Mouse (Mus musculus) embryonic facial prominence, embryonic 15.5 days (tissue): ENCODE results near the gene Neo1. TPM values are rescaled to one million over a fixed set of nuclear protein-coding genes. Genes with fewer than 3 reads are reported as not detected.

Experiments used
- ATAC-seq: fragments of 200-750 bp; cut with Nextera tagmentation; 2 replicates; pipeline ENCODE4 v1.8.0; 2017; ENCODE audit warnings: low read depth, moderate TSS enrichment; ENCODE audit not compliant: insufficient number of reproducible peaks, low FRiP score, low TSS enrichment
- H3K27ac ChIP-seq: fragments of 300-500 bp; sonication (generic); replicated peaks from 2 replicates; pipeline ENCODE4 v1.5.1; 2015; ENCODE audit warnings: mild to moderate bottlenecking, inconsistent platforms
- H3K27me3 ChIP-seq: fragments of 300-500 bp; sonication (generic); 2 replicates; pipeline ENCODE4 v1.6.1; 2015; ENCODE audit warnings: inconsistent platforms
- H3K36me3 ChIP-seq: fragments of 300-500 bp; sonication (generic); 2 replicates; pipeline ENCODE4 v1.6.1; 2015; ENCODE audit warnings: mild to moderate bottlenecking, inconsistent platforms
- H3K4me1 ChIP-seq: fragments of 300-500 bp; sonication (generic); 2 replicates; pipeline ENCODE4 v1.6.1; 2015; ENCODE audit warnings: inconsistent platforms
- H3K4me2 ChIP-seq: fragments of 300-500 bp; sonication (generic); replicated peaks from 2 replicates; pipeline ENCODE4 v1.6.1; 2015; ENCODE audit warnings: mild to moderate bottlenecking, inconsistent platforms
- H3K4me3 ChIP-seq: fragments of 300-500 bp; sonication (generic); replicated peaks from 2 replicates; pipeline ENCODE4 v1.5.1; 2015; ENCODE audit warnings: mild to moderate bottlenecking, inconsistent platforms
- H3K9ac ChIP-seq: fragments of 300-500 bp; sonication (generic); 2 replicates; pipeline ENCODE4 v1.6.1; 2015; ENCODE audit warnings: inconsistent platforms
- H3K9me3 ChIP-seq: fragments of 300-500 bp; sonication (generic); replicated peaks from 2 replicates; pipeline ENCODE4 v1.6.1; 2016; ENCODE audit warnings: inconsistent platforms
- WGBS: fragments of 180-500 bp; shearing (Covaris S2); methylation state at CpG from one replicate; pipeline ENCODE4 v1.1.7; 2015; 5-methylcytosine and 5-hydroxymethylcytosine counted together
- polyA plus RNA-seq: library from polyadenylated mRNA; unstranded; fragments of >200 nt; fragmentation: Nextera tagmentation; extraction: Ambion mirVana; gene quantifications from 2 replicates; pipeline ENCODE4 v1.2.1, GENCODE M21; 2015

Neo1 gene
- polyA plus RNA-seq, 1 experiment from 2014 or later: 38.7 TPM

GRCm38 (mm10) chr9:59056281-59056680 lies 20.0 kb upstream of the Neo1 start:
- H3K9me3 ChIP-seq: no peaks in the 10 kb centered on the region
- no peak overlapping the region for H3K27ac ChIP-seq
- H3K9ac ChIP-seq: no peak overlapping the region
- H3K4me2 ChIP-seq: no peak overlapping the region
- H3K4me1 ChIP-seq: no peaks in the 10 kb centered on the region
- WGBS: 78% methylated on average over 8 of the region's 8 CpGs
- H3K4me3 ChIP-seq: no peak overlapping the region
- no peak for ATAC-seq
- no peaks in the 10 kb centered on the region for H3K36me3 ChIP-seq
- H3K27me3 ChIP-seq: no peaks in the 10 kb centered on the region

- H3K27ac ChIP-seq: no peak overlapping the region
- no peaks in the 10 kb centered on the region for H3K27me3 ChIP-seq
- H3K9ac ChIP-seq: no peak overlapping the region
- H3K36me3 ChIP-seq: no peaks in the 10 kb centered on the region
- no peaks in the 10 kb centered on the region for H3K9me3 ChIP-seq
- H3K4me1 ChIP-seq: no peaks in the 10 kb centered on the region
- no peak for ATAC-seq
- H3K4me3 ChIP-seq: no peak overlapping the region
- no peak overlapping the region for H3K4me2 ChIP-seq
Measured at GRCm38 (mm10) chr9:59041805-59042204, 5.6 kb upstream of the Neo1 start.

GRCm38 (mm10) chr9:59036732-59037341 lies 596 bp upstream of the Neo1 start:
- H3K4me1 ChIP-seq: peaks cover 12% of the 10 kb centered on the region

GRCm38 (mm10) chr9:59035342-59036158 lies 691 bp downstream of the Neo1 start:
- no peak for ATAC-seq
- no peaks in the 10 kb centered on the region for H3K36me3 ChIP-seq
- H3K4me1 ChIP-seq: peaks cover 12% of the 10 kb centered on the region
- peak overlapping the region; percentile 100 for H3K27ac ChIP-seq
- peak overlapping the region; percentile 80 for H3K9ac ChIP-seq
- peak overlapping the region; percentile 97 for H3K4me3 ChIP-seq
- peak overlapping the region; percentile 71 for H3K4me2 ChIP-seq
- no peaks in the 10 kb centered on the region for H3K9me3 ChIP-seq
- under 1% methylated on average over 62 of the region's 63 CpGs for WGBS
- no peaks in the 10 kb centered on the region for H3K27me3 ChIP-seq

More at GRCm38 (mm10) chr9:59036732-59037341, 596 bp upstream of the Neo1 start:
- H3K9me3 ChIP-seq: no peaks in the 10 kb centered on the region
- H3K4me2 ChIP-seq: peak overlapping the region; percentile 71
- peak overlapping the region; percentile 80 for H3K9ac ChIP-seq
- H3K27me3 ChIP-seq: no peaks in the 10 kb centered on the region
- peak overlapping the region; percentile 97 for H3K4me3 ChIP-seq
- peak overlapping the region; percentile 100 for H3K27ac ChIP-seq
- H3K36me3 ChIP-seq: no peaks in the 10 kb centered on the region
- ATAC-seq: 0 out of 2 replicates have a peak, but pooled peaks have one; percentile 29
- WGBS: 0% methylated on average over 55 of the region's 56 CpGs

- peak overlapping the region; percentile 97 for H3K4me3 ChIP-seq
- no peak for ATAC-seq
- 28% methylated on average over 5 of the region's 5 CpGs for WGBS
- H3K4me1 ChIP-seq: peaks cover 12% of the 10 kb centered on the region
- peak overlapping the region; percentile 71 for H3K4me2 ChIP-seq
- no peaks in the 10 kb centered on the region for H3K27me3 ChIP-seq
- H3K27ac ChIP-seq: no peak overlapping the region
- no peaks in the 10 kb centered on the region for H3K36me3 ChIP-seq
- H3K9me3 ChIP-seq: no peaks in the 10 kb centered on the region
- no peak overlapping the region for H3K9ac ChIP-seq
Measured at GRCm38 (mm10) chr9:59034836-59035235, 1.4 kb downstream of the Neo1 start.

GRCm38 (mm10) chr9:59033492-59033891 lies 2.7 kb downstream of the Neo1 start:
- 0 out of 2 replicates have a peak overlapping the region, but pooled peaks have one; percentile 22 for H3K4me2 ChIP-seq
- H3K36me3 ChIP-seq: no peaks in the 10 kb centered on the region
- H3K4me1 ChIP-seq: peaks cover 12% of the 10 kb centered on the region
- 0 out of 2 replicates have a peak overlapping the region, but pooled peaks have one; percentile 11 for H3K4me3 ChIP-seq
- no peak for ATAC-seq
- no peak overlapping the region for H3K27ac ChIP-seq
- WGBS: 49% methylated on average over 3 of the region's 3 CpGs
- H3K9me3 ChIP-seq: no peaks in the 10 kb centered on the region
- no peak overlapping the region for H3K9ac ChIP-seq
- no peaks in the 10 kb centered on the region for H3K27me3 ChIP-seq

DNA sequence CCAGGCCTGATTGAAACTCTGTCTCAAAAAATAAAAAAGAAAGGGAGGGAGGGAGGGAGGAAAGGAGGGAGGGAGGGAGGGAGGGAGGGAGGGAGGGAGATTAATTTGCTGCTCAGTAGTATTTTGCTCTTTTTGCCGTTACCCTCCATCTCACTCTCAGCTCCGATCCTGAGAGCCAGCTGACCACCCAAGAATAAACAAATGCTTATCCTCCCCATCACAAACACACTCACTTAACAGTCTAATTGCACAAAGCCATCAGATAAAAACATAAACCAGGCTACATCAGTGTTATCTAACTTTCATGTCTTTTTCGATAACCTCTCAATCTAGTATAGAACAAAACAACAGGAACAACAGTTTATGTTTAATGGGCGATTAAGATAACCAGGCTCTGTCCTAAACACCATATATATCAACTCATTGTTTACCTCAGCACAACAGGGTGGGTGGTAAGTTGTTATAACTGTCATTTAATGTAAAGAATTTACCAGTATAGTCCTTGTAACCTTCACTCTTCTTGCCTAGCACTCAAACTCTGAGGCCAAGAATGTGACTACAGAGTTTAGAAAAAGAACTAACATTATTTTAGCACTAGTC lies 11.9 kb downstream of the Neo1 start:
- H3K9ac ChIP-seq: no peak overlapping the region
- no peak overlapping the region for H3K4me3 ChIP-seq
- ATAC-seq: no peak
- no peaks in the 10 kb centered on the region for H3K27me3 ChIP-seq
- H3K4me1 ChIP-seq: no peaks in the 10 kb centered on the region
- 69% methylated on average over 4 of the region's 4 CpGs for WGBS
- H3K9me3 ChIP-seq: no peaks in the 10 kb centered on the region
- H3K4me2 ChIP-seq: no peak overlapping the region
- no peaks in the 10 kb centered on the region for H3K36me3 ChIP-seq
- no peak overlapping the region for H3K27ac ChIP-seq

DNA sequence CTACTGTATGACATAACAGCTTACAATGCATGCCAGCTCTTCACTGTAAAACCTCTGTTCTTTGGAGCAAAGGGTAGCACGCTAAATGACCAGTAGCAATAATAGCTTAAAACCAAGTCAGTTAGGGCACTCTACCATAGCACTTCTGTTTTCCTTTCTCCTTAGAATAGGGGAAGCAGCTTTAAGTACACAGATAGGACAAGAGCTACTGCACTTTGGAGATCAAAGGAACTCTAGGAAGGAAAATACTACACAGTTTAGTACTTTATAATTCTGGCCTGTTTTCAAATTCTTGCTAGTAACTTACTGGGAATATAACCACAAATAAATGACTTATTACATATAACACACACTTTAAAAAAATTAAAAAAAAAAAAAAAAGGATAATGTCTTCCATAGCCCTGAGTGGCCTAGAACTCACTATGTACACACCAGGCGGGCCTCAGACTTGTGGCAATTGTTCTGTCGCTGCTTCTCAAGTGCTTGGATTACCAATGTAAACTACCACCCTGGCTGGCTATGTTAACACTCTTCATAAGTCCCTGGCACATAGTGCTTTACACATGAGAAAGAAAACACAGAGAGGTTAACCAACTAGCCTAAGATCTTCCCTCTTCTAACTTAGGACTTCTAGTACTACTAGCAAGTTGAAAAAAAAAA lies 20.1 kb downstream of the Neo1 start:
- Histone ChIP-seq H3K9me3 (no peaks in the 10 kb centered on the region), H3K36me3 (no peaks in the 10 kb centered on the region), H3K4me3 (no peak overlapping the region), H3K9ac (no peak overlapping the region), H3K4me2 (no peak overlapping the region), H3K4me1 (no peaks in the 10 kb centered on the region), H3K27me3 (no peaks in the 10 kb centered on the region), H3K27ac (no peak overlapping the region)
- no peak for ATAC-seq
- WGBS: 79% methylated on average over 3 of the region's 3 CpGs

- 4% methylated on average over 2 of the region's 2 CpGs for WGBS
- H3K36me3 ChIP-seq: no peaks in the 10 kb centered on the region
- no peaks in the 10 kb centered on the region for H3K27me3 ChIP-seq
- H3K4me3 ChIP-seq: no peak overlapping the region
- no peaks in the 10 kb centered on the region for H3K9me3 ChIP-seq
- H3K4me1 ChIP-seq: no peaks in the 10 kb centered on the region
- no peak overlapping the region for H3K9ac ChIP-seq
- H3K27ac ChIP-seq: 0 out of 2 replicates have a peak overlapping the region, but pooled peaks have one; percentile 39
- no peak overlapping the region for H3K4me2 ChIP-seq
- no peak for ATAC-seq
Measured at GRCm38 (mm10) chr9:59013365-59013764, 22.9 kb downstream of the Neo1 start.

DNA sequence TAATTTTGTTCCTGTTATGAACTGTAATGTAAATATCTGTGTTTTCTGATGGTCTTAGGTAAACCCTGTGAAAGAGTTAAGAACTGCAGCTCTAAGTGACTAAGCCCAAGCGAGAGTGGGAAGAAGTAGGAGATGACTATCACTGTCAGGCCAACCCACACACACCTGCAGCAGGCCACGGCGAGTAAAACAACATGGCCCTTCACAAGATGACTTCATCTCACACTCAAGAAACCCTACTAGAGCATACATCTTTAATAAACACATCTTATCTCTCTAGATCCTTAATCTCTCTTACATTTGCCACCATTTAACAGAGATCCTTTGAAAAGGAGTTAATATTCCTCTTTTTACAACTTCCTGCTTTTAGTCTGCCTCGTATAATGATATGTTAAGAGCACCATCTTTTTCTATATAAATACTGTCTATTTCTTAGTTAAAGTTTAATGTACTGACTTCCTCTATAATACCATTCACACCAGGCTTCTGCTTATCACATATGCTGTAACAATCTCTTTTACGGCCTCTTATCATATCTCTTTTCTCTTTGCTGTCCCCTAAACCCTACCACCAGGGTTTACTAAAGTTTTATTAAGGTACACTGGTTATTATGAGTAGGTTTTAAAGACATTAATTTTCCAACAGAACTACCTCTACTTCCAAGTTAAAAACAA lies 46.8 kb downstream of the Neo1 start:
- H3K36me3 ChIP-seq: peaks cover 11% of the 10 kb centered on the region; the same call in 1 of the 2 replicates
- H3K27ac ChIP-seq: no peak overlapping the region
- WGBS: 85% methylated on average over 5 of the region's 5 CpGs
- H3K9me3 ChIP-seq: no peaks in the 10 kb centered on the region
- H3K4me2 ChIP-seq: no peak overlapping the region
- no peak overlapping the region for H3K4me3 ChIP-seq
- no peak for ATAC-seq
- no peaks in the 10 kb centered on the region for H3K4me1 ChIP-seq
- no peak overlapping the region for H3K9ac ChIP-seq
- no peaks in the 10 kb centered on the region for H3K27me3 ChIP-seq
